Mouse (Mus musculus): Measurements from ENCODE around the gene Ankrd35. TPM values are rescaled to one million over a fixed set of nuclear protein-coding genes. Genes with fewer than 3 reads are reported as not detected.
"Not testable (repeated sequence)": the region's sequence is repeated elsewhere in the genome, so short reads cannot be mapped to it uniquely, and the experiment has no call there.

Gene Ankrd35
- total RNA-seq, 2 experiments from 2014 or later, result 2.7 to 3.3 TPM

DNA sequence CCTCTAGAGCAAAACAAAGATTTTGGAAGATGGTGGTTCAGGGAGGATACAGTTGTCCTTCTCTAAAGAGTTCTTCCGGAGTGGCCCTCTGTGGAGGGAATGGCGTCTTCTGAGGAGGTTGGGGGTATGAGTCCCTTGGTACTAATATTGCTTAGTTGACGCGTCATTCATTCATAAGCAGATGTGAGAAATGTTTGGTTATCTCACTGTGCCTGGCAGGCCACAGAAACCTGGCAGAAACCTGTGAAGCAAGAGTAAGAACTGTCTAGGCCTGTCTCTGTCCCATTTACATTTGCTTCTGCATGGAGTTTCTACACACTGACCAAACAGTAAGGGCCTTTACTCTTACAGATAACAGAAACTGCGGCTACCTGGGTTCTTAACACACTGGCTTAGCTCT, 1.6 kb downstream of the Ankrd35 start:
- no peak for DNase-seq (ENCODE audit: low spot score in 2 of 2)

GRCm38 (mm10) chr3:96673514-96673913, 3.6 kb downstream of the Ankrd35 start:
- DNase-seq (ENCODE audit: low spot score in 2 of 2), result no peak

- no peak for DNase-seq (ENCODE audit: low spot score in 2 of 2)
These were observed 4.5 kb downstream of the Ankrd35 start for GRCm38 (mm10) chr3:96674442-96674841.

GRCm38 (mm10) chr3:96675171-96675570, 5.2 kb downstream of the Ankrd35 start:
- no peak for DNase-seq (ENCODE audit: low spot score in 2 of 2)

- DNase-seq (ENCODE audit: low spot score in 2 of 2), result no peak
These were observed 5.8 kb downstream of the Ankrd35 start for GRCm38 (mm10) chr3:96675690-96676089.

- no peak for DNase-seq (ENCODE audit: low spot score in 2 of 2)
These were observed 8.5 kb downstream of the Ankrd35 start for GRCm38 (mm10) chr3:96678456-96678855.

DNA sequence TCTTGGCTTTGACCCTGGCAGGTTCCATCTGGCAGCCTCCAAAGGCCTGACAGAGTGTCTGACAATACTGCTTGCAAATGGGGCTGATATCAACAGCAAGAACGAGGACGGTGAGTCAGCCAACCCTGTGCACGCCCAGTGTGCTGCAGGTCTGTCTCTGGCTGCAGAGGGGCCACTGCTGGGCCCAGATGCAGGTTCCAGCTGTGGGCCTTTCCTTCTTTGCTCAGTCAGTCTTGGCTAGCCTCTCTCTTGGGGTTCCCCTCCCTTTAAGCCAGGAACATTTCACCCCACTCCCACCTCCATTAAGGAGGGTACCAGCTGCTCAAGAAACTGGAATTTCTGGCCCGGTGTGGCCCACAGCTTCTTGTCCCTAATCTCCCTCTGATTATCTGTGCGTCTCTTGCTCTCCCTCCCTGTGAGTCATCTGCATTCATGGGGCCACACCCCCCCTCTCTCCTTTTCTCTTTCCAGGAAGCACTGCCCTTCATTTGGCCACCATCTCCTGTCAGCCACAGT, 9.3 kb downstream of the Ankrd35 start:
- DNase-seq (ENCODE audit: low spot score in 2 of 2), result no peak

DNA sequence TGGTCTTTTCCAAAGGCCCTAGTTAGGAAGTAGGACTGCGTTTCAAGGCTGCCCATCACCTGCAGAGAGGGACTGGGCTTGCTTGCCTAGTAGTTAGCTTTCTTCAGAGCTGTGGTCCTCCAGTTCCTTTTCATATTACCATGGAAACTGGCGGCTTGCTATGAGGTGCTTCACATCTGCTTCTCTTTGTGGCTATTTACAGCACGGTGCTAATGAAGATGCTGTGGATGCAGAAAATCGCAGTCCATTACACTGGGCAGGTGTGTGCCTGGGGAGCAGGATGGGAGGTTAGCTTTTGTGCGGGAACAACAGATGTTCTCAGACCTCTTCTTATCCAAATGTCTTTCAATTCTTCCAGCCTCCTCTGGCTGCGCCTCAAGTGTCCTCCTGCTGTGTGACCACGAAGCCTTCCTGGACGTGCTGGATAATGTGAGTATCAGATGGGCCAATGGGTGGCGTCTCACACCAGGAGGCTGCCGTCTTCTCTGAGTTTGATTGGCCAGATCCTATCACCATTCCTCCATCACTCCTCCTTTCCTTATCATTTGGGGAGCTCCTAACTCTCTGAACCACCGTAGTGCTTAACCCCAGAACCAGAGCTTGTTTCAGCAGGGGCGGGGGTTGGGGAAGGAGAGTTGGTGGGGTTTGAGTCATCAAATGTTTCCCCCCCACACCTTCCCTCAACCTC, 10.5 kb downstream of the Ankrd35 start:
- no peak for DNase-seq (ENCODE audit: low spot score in 2 of 2)

DNA sequence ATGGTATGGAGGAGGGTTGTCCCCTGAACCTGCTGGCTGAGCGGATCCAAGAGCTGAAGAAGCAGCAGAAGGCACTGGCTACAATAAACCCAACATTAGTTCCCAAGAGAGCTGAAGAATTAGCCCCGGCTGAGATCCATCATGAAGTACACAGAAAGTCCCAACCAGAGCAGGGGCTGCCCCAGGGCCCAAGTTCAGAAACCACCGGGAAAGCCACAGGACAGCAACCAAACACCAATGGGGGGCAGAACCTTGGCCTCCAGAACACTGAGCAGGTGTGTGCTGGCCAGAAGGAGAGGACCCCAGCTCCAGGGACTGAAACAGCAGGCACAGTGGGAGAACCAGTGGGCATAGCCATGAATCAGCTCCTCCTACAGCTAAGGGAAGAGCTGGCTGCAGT, 13.6 kb downstream of the Ankrd35 start:
- no peak for DNase-seq (ENCODE audit: low spot score in 2 of 2)

DNA sequence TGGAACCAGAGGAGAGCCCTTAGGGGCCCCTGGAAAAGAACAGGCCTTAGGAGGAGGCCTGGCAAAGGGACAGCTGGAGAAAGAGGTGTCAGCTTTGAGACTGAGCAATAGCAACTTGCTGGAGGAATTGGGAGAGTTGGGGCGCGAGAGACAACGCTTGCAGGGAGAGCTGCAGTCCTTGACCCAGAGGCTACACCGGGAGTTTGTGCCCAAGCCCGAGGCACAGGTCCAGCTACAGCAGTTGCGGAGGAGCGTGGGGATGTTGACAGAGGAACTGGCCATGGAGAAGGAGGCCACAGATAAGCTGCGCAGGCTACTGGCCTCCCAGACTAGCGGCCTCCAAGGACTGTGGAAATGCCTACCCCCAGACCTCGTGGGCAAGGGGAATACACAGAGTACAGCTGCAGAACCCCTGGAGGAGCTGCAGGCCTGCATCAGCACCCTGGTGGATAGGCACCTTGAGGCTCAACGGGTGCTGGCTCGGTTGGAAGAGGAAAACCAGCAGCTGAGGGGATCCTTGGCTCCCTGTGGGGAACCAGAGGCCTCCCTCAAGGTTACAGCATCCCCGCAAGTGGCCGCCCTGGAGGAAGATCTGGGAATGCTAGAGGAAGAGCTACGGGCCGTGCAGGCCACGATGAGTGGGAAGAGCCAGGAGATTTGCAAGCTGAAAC, 14.4 kb downstream of the Ankrd35 start:
- DNase-seq (ENCODE audit: low spot score in 2 of 2), result no peak

DNA sequence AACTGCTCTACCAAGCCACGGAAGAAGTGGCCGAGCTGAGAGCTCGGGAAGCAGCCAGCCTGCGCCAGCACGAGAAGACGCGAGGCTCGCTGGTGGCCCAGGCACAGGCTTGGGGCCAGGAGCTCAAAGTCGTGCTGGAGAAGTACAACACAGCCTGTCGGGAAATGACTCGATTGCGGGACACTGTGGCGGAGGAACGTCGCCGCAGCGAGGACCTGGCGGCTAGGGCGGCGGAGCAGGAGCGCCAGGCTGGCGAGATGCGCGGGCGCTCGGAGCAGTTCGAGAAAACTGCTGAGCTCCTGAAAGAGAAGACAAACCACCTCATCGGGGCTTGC, 14.9 kb downstream of the Ankrd35 start:
- no peak for DNase-seq (ENCODE audit: low spot score in 2 of 2)

GRCm38 (mm10) chr3:96686057-96686456, 16.1 kb downstream of the Ankrd35 start:
- not testable (repeated sequence) for DNase-seq (ENCODE audit: low spot score in 2 of 2)

GRCm38 (mm10) chr3:96688854-96689253, 18.9 kb downstream of the Ankrd35 start:
- DNase-seq (ENCODE audit: low spot score in 2 of 2), result no peak

DNA sequence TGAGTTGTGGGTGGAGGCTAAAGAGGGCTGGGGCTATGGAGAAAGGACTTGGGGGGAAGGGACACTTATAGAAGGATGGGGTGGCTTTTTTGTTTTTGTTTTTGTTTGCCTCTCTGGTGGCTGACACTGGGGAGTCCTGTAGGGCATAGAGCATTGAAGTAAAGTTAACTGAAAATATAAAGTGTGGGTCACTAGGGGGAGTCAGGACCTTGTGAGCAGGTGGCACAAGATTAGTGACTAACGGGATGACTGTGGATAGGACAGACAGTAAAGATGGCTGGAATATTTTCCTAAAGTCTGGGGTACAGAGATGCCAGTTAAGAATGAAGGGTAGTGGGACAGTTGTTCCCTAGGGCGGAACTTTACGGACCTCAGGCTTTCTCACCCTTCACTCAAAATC, 20.4 kb downstream of the Ankrd35 start:
- no peak for DNase-seq (ENCODE audit: low spot score in 2 of 2)

DNA sequence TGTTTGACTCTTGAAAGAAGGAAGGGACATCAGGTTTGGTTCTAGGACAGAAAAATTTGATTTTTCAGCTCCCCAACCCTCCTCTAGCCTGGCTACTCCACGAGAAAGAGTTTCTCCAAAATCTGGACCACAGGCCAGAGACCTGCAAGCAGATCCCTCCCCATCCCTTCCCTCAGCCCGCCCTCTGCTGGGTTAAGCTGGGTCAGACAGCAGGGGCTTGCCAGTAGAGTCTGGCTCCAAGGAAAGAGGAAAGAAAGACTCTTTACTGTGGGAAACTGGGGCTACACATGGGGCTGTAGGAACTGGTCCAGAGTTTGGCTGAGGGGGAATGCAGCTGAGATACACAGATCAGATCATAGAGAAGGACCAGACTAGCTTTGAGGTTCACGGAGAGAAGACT, 22.6 kb downstream of the Ankrd35 start:
- no peak for DNase-seq (ENCODE audit: low spot score in 2 of 2)

- DNase-seq (ENCODE audit: low spot score in 2 of 2), result no peak
These were observed 23.6 kb downstream of the Ankrd35 start for GRCm38 (mm10) chr3:96693579-96693978.

- DNase-seq (ENCODE audit: low spot score in 2 of 2), result peak; percentile 64 to 74
These were observed 26.4 kb downstream of the Ankrd35 start, which contains the start of gene Pias3 for GRCm38 (mm10) chr3:96696198-96696765. Pias3 (plus strand) TSS chr3:96696384.

- peak; percentile 83 to 84 for DNase-seq (ENCODE audit: low spot score in 2 of 2)
These were observed 27.1 kb downstream of the Ankrd35 start for GRCm38 (mm10) chr3:96696766-96697732.

- no peak for DNase-seq (ENCODE audit: low spot score in 2 of 2)
These were observed 29.2 kb downstream of the Ankrd35 start for GRCm38 (mm10) chr3:96698993-96699690.

- no peak for DNase-seq (ENCODE audit: low spot score in 2 of 2)
These were observed 30.4 kb downstream of the Ankrd35 start for GRCm38 (mm10) chr3:96700376-96700775.

DNA sequence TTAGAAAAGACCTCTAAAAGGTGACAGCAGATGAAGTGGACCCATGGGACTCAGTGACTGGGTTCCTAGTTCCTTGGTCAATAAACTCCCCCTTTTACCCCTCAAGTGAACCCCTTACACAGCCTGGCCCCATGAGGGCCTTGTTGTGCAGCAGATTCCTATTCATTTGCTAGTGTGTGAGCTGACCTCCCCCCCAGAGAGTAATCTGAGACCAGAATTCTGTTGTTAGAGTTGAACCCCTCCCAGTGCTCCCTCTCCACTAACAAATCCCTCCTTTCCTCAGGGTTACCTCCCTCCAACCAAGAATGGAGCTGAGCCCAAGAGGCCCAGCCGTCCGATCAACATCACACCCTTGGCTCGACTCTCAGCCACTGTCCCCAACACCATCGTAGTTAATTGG, 31.1 kb downstream of the Ankrd35 start:
- no peak for DNase-seq (ENCODE audit: low spot score in 2 of 2)
